Mouse (Mus musculus): ENCODE results near the gene Flad1.

Gene Flad1

DNA sequence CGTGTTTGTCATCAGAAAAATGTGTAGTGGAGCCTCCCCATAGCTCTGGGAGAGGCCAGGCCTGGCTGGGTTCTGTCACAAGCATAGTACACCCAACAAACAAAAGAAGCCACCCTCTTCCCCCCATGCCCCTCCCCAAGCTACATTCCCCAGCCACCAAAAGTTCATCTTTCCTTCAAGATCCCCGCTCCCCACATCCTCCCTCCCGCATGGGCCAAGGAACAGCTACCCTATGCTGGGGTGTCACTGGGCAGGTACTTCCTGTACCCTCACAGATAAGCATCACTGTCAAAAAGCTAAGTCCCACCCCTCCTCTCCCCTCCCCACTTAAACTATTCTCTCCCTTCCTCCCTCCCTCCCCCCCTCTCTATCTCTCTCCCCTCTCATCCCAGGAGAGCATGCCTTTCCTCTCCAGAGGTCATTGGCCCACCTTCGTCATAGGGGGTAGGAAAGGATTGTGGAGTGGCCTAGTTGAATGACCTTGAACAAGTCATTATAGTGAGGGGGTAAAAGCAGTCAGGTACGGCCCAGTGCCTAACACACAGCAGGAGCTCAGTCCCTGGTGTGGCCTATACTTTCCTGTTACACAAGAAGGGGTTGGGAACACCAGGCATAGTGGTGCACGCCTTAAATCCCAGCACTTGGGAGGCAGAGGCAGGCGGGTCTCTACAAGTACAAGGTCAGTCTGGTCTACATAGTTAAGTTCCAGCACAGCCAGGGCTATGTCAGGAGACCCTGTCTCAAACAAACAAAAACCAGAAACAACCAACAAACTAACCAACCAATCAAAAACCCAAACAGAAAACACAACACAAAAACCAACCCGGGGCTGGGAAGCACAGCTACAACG, 29.4 kb downstream of the Flad1 start:
- no peak for DNase-seq (ENCODE audit: low spot score)

DNA sequence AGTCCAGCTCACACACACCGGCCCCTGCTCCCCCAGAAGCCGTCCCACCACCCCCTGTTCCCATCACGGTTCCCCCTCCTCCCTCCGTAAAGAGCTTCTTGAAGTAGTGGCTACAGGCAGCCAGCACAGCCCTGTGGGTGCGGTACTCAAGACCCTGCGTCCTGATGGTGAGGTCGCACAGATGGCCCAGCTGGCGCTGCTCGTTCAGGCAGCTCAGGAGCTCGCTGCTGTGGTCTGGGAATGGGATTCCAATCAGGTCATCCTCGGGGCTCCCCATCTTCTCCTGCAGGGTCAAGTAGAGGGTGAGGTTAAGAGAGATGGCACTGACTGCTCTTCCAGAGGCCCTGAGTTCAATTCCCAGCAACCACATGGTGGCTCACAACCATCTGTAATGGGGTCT, 30.4 kb downstream of the Flad1 start:
- no peak for DNase-seq (ENCODE audit: low spot score)

- no peak for DNase-seq (ENCODE audit: low spot score)
These were observed 31.0 kb downstream of the Flad1 start for GRCm38 (mm10) chr3:89380711-89381110.

DNA sequence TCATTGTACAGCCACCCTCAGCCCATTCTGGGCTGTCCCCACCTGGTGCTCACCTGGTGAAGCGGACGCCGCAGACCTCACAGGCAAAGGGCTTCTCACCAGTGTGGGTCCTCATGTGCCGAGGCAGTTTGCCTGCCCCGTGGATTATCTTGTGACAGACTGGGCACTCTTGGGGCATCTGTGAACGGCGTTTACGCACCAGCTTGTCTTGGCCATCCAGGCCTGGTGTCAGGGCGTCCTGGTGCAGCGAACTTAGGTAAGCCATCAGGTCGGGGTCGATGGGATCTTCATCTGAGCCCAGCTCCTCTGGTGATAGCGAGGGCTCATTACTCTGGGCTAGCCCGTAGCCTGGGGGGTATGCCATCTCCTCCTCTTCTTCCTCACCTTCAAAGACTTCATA, 31.4 kb downstream of the Flad1 start:
- no peak for DNase-seq (ENCODE audit: low spot score)

DNA sequence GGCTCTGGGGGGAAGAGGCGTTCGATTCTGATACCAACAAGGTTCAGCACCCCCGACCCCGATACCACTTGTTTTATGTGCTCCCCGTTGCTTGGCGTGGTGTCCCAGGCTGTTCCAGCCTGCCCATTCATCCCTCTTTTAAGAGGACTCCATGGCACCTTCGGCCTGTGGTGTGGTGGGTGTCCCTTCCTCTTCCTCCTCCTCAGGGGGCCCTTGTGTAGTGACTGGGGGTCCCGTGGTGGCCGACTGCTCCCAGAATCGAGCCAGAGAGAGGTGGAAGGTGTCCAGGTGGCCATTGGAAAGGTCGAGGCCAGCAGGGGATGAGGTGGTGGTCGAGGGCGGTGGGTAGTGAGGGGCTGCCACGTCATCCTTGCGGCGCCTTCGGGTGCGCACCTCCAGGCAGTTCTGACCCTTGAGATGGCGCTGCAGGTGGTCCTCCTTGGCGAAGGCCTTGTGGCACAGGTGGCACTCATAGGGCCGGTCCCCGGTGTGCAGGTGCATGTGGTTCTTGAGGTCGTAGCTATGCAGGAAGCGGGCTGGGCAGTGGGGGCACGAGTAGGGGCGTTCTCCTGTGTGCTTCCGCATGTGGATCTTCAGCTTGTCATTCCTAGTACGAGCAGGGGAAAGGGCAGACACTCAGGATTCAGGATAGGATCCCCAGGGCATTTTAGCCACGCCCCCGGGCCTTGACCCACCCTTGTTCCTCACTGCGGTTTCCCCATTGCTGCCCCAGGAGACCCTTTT, 32.1 kb downstream of the Flad1 start:
- DNase-seq (ENCODE audit: low spot score) = no peak

DNA sequence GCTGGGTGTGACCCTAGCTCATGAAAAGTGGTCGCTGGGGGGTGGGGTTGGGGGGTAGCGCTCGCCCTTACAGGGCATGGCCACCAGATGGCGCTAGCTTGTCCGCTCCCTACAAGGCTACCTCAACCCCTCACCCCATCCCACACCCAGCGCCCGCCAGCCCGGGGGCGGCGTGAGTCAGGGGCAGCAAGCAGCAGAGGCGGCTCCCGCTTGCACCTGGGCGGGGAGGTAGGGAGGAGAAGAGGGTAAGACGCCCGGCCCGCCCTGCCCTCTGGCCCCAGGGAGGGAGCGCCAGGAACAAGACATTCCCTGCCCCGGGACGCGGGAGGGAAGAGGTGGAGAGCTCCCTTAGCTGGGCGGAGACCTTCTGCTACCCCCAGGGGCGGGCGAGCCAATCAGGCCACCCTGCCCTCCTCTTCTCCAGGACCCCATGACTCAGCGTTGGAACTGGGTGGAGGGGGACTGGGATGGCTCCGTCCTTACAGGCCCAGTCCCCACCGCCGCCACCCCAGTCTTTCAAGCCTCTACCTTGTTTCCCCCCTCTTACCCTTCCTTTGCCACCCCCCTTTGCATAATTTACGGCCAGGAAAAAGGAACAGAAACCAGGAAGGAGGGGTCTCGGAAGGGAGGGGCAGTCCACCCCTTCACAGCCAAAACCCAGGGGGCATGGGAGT, 33.1 kb downstream of the Flad1 start:
- DNase-seq (ENCODE audit: low spot score) = no peak

DNA sequence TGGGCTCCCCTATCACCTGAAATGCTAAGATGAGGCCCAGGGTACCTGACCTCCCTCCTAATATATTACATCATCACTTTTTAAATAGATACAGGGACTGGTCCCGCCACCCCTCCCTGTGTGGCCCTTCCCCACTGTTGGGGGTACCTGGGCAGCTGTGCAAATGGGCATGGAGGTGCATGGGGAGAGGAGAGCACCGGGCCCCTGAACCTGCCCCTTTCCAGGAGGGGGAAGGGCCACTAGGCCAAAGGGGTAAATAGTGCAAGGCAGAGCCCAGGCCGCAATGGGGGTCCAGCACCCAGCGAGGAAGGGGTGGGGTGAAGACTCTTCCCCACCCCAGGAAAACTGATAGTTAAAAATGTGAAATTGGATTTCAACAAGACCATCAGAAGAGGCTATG, 33.8 kb downstream of the Flad1 start:
- no peak for DNase-seq (ENCODE audit: low spot score)

GRCm38 (mm10) chr3:89373581-89374231, 38.0 kb downstream of the Flad1 start:
- no peak for DNase-seq (ENCODE audit: low spot score)

GRCm38 (mm10) chr3:89367338-89367737, 44.3 kb downstream of the Flad1 start:
- no peak for DNase-seq (ENCODE audit: low spot score)

- DNase-seq (ENCODE audit: low spot score) = no peak
These were observed 45.9 kb downstream of the Flad1 start for GRCm38 (mm10) chr3:89365486-89366414.

DNA sequence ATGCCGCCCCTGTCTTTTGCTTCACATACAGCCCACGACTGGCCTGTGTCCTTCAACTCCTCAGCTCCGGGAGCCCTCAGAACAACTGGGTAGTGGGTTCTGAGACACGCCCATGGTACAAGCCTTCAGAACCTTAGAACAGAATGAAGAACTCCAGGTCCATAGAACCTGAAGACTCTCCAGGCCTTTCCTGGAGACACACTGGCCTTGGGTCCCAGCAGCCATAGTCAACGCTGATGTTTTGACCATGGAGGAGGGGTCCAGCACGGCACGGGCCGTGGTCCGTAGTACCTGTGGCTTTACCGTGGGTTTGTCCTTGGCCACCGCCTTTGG, 46.6 kb downstream of the Flad1 start, which contains the start of gene Dcst1:
Dcst1 (minus strand) TSS at position 101 of the 333 bp plus-strand sequence.
- no peak for DNase-seq (ENCODE audit: low spot score)

- DNase-seq (ENCODE audit: low spot score) = no peak
These were observed 47.0 kb downstream of the Flad1 start for GRCm38 (mm10) chr3:89364631-89365030.

DNA sequence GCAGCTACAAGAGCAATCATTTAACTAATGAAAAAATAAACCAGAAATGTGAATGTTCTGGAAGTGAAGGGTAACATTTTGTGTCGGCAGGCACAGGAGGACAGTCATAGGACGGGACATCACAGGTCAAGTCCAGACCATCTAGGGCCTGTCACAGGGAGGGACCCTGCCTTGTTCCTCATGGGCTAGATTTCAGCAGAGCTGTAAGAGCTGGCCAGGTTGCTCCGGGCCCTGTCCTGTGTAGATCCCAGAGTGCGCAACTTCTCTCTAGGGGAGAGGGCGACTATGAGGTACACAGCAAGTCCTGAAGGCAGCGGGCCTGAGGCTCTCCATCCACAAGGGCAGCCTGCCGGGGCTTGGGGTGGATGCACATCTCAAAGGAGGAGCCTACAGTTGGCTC, 50.0 kb downstream of the Flad1 start, which contains the start of gene Dcst2:
Dcst2 (plus strand) TSS at position 301 of the 400 bp plus-strand sequence.
- DNase-seq (ENCODE audit: low spot score) = no peak

DNA sequence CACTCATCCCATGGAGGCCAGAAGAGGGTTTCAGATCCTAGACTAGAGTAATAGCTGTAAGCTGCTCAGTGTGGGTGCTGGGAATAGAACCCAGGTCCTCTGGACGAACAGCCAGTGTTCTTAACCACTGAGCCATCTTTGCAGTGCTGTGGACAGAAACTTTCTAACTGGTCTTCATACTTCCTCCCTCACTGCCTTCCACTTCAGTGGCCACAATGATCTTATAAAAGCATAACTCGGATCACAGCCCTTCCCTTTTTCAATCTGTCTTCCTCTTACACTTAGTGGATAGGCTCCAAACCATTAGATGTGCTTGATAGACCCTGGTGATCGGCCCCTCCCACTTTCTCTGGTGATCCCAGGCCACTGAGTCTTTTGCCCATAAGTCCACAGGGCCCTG, 51.4 kb downstream of the Flad1 start:
- no peak for DNase-seq (ENCODE audit: low spot score)

DNA sequence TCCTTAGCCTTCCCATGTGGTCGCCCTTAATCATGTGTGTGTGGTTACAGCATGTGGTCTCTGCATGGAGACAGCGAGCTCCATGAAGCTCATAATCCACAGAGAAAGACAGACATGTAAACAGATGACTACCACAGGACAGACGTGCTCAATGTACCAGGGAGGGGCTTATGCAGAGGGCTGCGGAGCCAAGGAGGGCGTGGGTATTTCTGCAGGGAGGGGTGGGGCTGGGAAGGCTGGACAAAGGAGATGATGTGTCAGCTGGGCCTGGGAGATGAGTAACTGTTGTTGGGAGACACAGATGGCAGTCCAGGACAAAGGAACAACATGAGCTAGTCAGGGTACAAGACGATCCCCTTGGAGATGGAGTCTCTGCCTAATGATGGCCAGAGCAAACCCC, 52.0 kb downstream of the Flad1 start:
- no peak for DNase-seq (ENCODE audit: low spot score)

DNA sequence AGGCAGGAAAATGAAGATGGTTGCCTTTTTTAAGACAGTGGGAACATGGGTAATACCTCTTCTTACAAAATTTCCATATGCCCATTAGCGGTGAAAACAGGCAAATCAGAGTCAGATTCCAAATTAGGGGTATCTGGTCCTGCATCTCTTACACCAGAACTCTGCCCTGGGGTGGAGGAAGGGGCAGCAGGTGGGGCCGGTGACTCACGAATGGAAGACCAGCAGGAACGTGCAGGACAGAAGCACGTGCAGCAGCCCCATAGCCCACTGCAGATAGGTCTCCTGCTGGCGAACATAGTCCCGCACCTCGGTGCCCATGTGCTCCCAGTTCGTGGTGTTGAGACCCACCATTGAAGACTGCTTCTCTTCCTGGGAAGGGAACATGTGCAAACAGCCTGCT, 55.6 kb downstream of the Flad1 start:
- DNase-seq (ENCODE audit: low spot score) = no peak

- no peak for DNase-seq (ENCODE audit: low spot score)
These were observed 56.2 kb downstream of the Flad1 start for GRCm38 (mm10) chr3:89355512-89355902.

- peak; percentile 65 for DNase-seq (ENCODE audit: low spot score)
These were observed 56.7 kb downstream of the Flad1 start for GRCm38 (mm10) chr3:89354816-89355511.

- DNase-seq (ENCODE audit: low spot score) = no peak
These were observed 60.4 kb downstream of the Flad1 start for GRCm38 (mm10) chr3:89351271-89351670.
